Mouse (Mus musculus) liver, embryonic 14 days (tissue): ENCODE results near the gene Rnf213. TPM values are rescaled to one million over a fixed set of nuclear protein-coding genes. Genes with fewer than 3 reads are reported as not detected.

Source experiments
- polyA plus RNA-seq: library from polyadenylated mRNA; depleted of rRNA; stranded (reverse); fragments of >200 nt; gene quantifications from 2 replicates; pipeline ENCODE4 v1.2.3, GENCODE M21; 2012; rRNA removed

Rnf213 gene
- 8.1 and 13.4 TPM in 2 replicates for polyA plus RNA-seq

DNA sequence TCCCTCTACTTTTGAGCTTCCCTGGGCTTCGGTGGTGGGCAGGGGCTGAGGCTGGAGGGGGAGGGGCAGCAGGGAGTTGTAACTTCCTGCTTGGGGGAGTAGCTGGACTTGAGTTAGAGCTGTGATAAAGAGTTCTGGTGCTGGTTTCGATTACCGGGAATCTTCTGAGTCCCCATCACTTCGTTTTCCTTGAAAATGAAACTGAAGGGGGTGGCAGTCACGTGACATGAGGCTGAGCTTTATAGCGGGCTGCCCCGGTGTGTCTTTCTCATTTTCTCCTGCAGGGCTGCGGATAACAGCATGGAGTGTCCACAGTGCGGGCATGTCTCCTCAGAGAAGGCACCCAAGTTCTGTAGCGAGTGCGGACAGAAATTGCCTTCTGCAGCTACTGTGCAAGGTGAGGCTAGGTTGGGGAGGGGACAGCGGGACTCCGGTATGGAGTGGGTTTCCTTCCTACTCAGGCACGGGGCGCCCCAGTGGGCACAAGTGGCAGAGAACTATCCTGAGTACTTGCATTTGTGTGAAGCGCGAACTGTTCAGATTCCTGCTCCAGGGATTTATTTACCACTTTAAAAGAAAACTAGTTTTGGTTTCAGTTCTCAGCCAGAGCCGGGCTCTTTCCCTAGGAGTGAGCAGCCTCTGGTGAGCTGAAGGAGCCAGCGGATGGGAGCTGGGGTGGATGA lies at the start of gene Rnf213:
Rnf213 (plus strand) TSS at position 301 of the 683 bp plus-strand sequence.

DNA sequence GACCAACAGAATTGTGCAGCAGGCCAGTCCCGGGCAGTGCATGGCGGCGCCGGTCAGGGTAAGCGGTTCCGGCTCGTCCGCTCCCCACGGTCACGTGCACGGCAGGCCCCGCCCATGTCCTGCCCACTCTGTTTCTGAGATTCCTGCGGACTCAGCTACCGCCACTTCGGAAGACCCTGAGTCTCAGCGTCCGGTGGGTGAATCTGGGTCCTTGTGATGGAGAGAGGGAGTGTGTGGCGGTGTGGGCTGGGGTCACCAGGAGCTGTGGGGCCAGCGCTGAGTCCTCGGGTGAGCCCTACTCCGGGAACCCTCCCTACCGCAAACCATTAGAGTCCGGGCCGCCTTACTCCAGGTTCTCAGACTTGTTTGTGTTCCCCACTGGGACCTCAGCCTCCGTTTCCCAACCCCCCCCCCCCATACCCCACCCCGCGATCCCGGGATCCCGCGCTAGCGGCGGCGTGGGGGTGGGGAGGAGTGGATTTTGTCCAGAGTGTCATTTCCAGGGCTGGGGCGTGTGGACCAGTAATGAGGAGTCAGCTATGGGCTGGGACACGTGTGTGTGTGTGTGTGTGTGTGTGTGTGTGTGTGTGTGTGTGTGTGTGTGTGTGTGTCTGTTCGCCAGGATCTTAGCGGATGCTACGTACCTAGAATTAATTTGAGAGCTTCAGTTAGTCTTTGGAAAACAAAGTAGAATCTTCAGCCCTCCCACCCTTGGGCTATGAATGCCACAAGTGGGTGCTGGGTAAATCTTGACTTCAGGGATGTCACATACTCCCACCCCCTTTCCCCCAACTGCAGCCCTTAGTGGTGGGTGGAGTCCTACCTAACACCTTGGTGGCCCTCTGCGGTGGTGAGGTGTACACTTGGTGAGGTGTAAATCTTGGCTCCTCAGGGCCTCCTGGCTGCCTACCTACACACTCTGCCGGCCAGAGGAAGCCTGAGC lies 37.2 kb upstream of the Rnf213 start, which contains the start of the genes Sgsh and Slc26a11:
Sgsh (minus strand) TSS at position 94 of the 943 bp plus-strand sequence.
Slc26a11 (plus strand) TSS at position 115 of the 943 bp plus-strand sequence.

DNA sequence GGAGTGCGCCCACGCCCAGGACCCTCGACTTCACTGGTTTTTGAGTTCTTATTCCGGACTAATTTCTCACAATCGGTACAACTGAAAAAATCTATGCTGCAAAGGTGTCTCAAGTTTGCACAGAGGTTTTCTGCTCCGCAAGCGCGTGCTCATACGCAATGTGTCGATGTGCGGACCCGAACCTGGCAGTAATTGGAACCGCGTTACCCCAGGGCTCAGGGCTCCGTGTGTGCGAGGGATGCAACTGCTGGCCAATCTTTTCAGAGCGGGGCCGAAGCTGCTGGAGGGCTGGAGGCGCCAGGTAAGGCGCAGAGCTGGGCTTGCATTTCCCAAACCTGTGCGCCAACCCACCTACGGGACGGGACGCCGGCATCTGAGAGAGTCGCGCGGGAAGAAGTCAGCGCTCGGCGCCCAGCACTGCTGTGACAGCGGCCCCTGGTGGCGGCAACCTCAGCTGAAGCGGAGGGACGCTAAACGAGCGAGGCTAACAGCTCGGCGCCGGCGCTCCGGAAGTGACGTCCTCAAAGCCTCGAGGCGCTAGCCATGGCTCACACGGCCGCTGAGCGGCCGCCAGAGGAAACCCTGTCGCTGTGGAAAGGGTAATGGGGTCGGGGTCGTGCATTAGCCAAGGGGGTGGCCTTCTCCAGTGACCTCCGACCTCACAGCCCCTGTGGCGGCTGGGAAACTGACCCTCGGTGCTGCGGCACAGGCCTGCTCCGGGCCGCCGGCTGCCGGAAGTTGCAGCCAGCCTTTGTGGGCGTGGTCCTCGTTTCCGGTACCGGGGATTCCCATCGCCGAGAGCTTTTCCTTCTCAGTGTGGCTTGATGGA lies 98.2 kb downstream of the Rnf213 start, which contains the start of gene Endov:
Endov (plus strand) TSS at position 487 of the 829 bp plus-strand sequence.

Other genes with a start within 250 kb of the Rnf213 start
- 0.97 and 0.99 TPM in 2 replicates for gene Tbc1d16, start 164.6 kb upstream of the Rnf213 start, polyA plus RNA-seq
- gene Ccdc40, start 164.5 kb upstream of the Rnf213 start, polyA plus RNA-seq: 0.61 and 0.63 TPM in 2 replicates
- gene Gaa, start 125.2 kb upstream of the Rnf213 start, polyA plus RNA-seq: 12.8 and 14.2 TPM in 2 replicates
- gene Eif4a3, start 93.0 kb upstream of the Rnf213 start, polyA plus RNA-seq: 102 and 104 TPM in 2 replicates
- gene Card14, start 85.3 kb upstream of the Rnf213 start, polyA plus RNA-seq: 0.18 and 0.22 TPM in 2 replicates
- 0.94 and 1.1 TPM in 2 replicates for gene Sgsh, start 37.6 kb upstream of the Rnf213 start, polyA plus RNA-seq
- gene Slc26a11, start 37.5 kb upstream of the Rnf213 start, polyA plus RNA-seq: 0.88 and 1.4 TPM in 2 replicates
- gene Endov, start 98.2 kb downstream of the Rnf213 start, polyA plus RNA-seq: 4.1 and 4.8 TPM in 2 replicates
- 0.01 and 0.02 TPM in 2 replicates for gene Nptx1, start 154.7 kb downstream of the Rnf213 start, polyA plus RNA-seq
- gene Rptor, start 209.8 kb downstream of the Rnf213 start, polyA plus RNA-seq: 5.2 and 6.1 TPM in 2 replicates